Mouse (Mus musculus) testis, adult 2 months (tissue): ENCODE results near the gene Hydin.

Experiments used
- CTCF ChIP-seq: fragments of 200-500 bp; IDR thresholded peaks from 2 replicates; pipeline ENCODE4 v1.5.1; 2012; ENCODE audit warnings: low read depth, mild to moderate bottlenecking, inconsistent platforms, low read length, moderate library complexity; ENCODE audit not compliant: control insufficient read depth, insufficient read depth, insufficient replicate concordance
- POLR2A ChIP-seq: fragments of 200-500 bp; IDR thresholded peaks from 2 replicates; pipeline ENCODE4 v1.6.1; 2012; ENCODE audit warnings: low read depth, mild to moderate bottlenecking, inconsistent platforms, low read length, moderate library complexity; ENCODE audit not compliant: control insufficient read depth

GRCm38 (mm10) chr8:110489344-110489743, 222.6 kb downstream of the Hydin start:
- TF ChIP-seq CTCF, result peak; percentile 79; the same call in 1 of the 2 replicates
- TF ChIP-seq POLR2A, result no peak
